Mouse (Mus musculus) testis, adult 2 months (tissue): ENCODE results near the gene Erc1.

Experiments
- CTCF ChIP-seq: fragments of 200-500 bp; IDR thresholded peaks from 2 replicates; pipeline ENCODE4 v1.5.1; 2012; ENCODE audit warnings: low read depth, mild to moderate bottlenecking, inconsistent platforms, low read length, moderate library complexity; ENCODE audit not compliant: control insufficient read depth, insufficient read depth, insufficient replicate concordance
- POLR2A ChIP-seq: fragments of 200-500 bp; IDR thresholded peaks from 2 replicates; pipeline ENCODE4 v1.6.1; 2012; ENCODE audit warnings: low read depth, mild to moderate bottlenecking, inconsistent platforms, low read length, moderate library complexity; ENCODE audit not compliant: control insufficient read depth

GRCm38 (mm10) chr6:119584061-119584460 lies 263.9 kb downstream of the Erc1 start:
- TF ChIP-seq CTCF = no peak
- no peak for TF ChIP-seq POLR2A
